Mouse (Mus musculus) embryonic facial prominence, embryonic 12.5 days (tissue): ENCODE measurements around the gene Lelp1. TPM values are rescaled to one million over a fixed set of nuclear protein-coding genes. Genes with fewer than 3 reads are reported as not detected.

Experiments used
- ATAC-seq: fragments of 200-750 bp; cut with Nextera tagmentation; 2 replicates; pipeline ENCODE4 v1.8.0; 2017; ENCODE audit not compliant: insufficient number of reproducible peaks, insufficient read depth, low FRiP score, low TSS enrichment
- H3K27ac ChIP-seq: fragments of 300-500 bp; sonication (generic); 2 replicates; pipeline ENCODE4 v1.5.1; 2016; ENCODE audit warnings: mild to moderate bottlenecking
- H3K27me3 ChIP-seq: fragments of 300-500 bp; sonication (generic); 2 replicates; pipeline ENCODE4 v1.6.1; 2016; ENCODE audit warnings: mild to moderate bottlenecking, moderate library complexity
- H3K36me3 ChIP-seq: fragments of 300-500 bp; sonication (generic); 2 replicates; pipeline ENCODE4 v1.6.1; 2016; ENCODE audit warnings: mild to moderate bottlenecking
- H3K4me1 ChIP-seq: fragments of 300-500 bp; sonication (generic); 2 replicates; pipeline ENCODE4 v1.6.1; 2016
- H3K4me2 ChIP-seq: fragments of 300-500 bp; sonication (generic); replicated peaks from 2 replicates; pipeline ENCODE4 v1.6.1; 2016; ENCODE audit warnings: mild to moderate bottlenecking, moderate library complexity
- H3K4me3 ChIP-seq: fragments of 300-500 bp; sonication (generic); 2 replicates; pipeline ENCODE4 v1.5.1; 2016; ENCODE audit warnings: mild to moderate bottlenecking
- H3K9ac ChIP-seq: fragments of 300-500 bp; sonication (generic); 2 replicates; pipeline ENCODE4 v1.6.1; 2016; ENCODE audit warnings: mild to moderate bottlenecking, moderate library complexity
- H3K9me3 ChIP-seq: fragments of 300-500 bp; sonication (generic); 2 replicates; pipeline ENCODE4 v1.6.1; 2016; ENCODE audit warnings: mild to moderate bottlenecking, moderate library complexity
- WGBS: fragments of 180-500 bp; shearing (Covaris S2); methylation state at CpG from one replicate; pipeline ENCODE4 v1.1.7; 2016; 5-methylcytosine and 5-hydroxymethylcytosine counted together
- polyA plus RNA-seq: library from polyadenylated mRNA; unstranded; fragments of >200 nt; fragmentation: Nextera tagmentation; extraction: Ambion mirVana; gene quantifications from 2 replicates; pipeline ENCODE4 v1.2.1, GENCODE M21; 2016

The Lelp1 gene
- not detected in 2 replicates for polyA plus RNA-seq

- Histone ChIP-seq H3K4me1 (no peaks in the 10 kb centered on the region), H3K36me3 (no peaks in the 10 kb centered on the region), H3K4me3 (no peak within 1 kb of the TSS), H3K27me3 (no peaks in the 10 kb centered on the region), H3K4me2 (no peak within 1 kb of the TSS), H3K9ac (no peak within 1 kb of the TSS), H3K9me3 (no peaks in the 10 kb centered on the region), H3K27ac (no peak within 1 kb of the TSS)
- ATAC-seq: no peak
- 80% methylated on average over 1 of the region's 1 CpGs for WGBS
Measured at GRCm38 (mm10) chr3:92142644-92143043, at the start of gene Lelp1. TSS of gene Lelp1 (minus strand) at chr3:92142744.

- no peaks in the 10 kb centered on the region for H3K4me1 ChIP-seq
- no peaks in the 10 kb centered on the region for H3K36me3 ChIP-seq
- no peaks in the 10 kb centered on the region for H3K9me3 ChIP-seq
- H3K4me2 ChIP-seq: no peak overlapping the region
- no peak overlapping the region for H3K4me3 ChIP-seq
- WGBS: 63% methylated on average over 1 of the region's 1 CpGs
- no peak overlapping the region for H3K27ac ChIP-seq
- H3K9ac ChIP-seq: no peak overlapping the region
- no peaks in the 10 kb centered on the region for H3K27me3 ChIP-seq
- no peak for ATAC-seq
Measured at GRCm38 (mm10) chr3:92176880-92177279, 34.3 kb upstream of the Lelp1 start.

DNA sequence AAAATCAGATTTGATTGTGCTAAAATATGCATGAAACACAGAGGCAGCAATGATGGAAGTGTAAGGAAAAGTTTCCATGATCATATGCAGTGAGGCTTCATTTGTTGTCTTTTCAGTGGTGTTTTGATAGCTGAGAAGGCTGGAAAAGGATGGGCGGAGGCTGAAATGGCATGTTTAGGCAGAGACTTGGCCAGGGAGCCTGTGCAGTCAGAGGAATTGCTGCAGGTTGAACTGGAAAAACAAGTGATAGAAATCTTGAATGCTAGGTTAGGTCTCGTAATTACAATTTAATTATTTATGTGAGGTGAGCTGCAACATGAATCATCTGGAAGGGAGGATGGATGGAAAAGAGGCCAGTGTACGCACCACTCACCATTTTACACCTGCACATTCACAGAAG lies 27.3 kb upstream of the Lelp1 start:
- Histone ChIP-seq H3K4me2 (no peak overlapping the region), H3K36me3 (no peaks in the 10 kb centered on the region), H3K9me3 (no peaks in the 10 kb centered on the region), H3K4me3 (no peak overlapping the region), H3K27ac (no peak overlapping the region), H3K9ac (no peak overlapping the region), H3K27me3 (no peaks in the 10 kb centered on the region), H3K4me1 (no peaks in the 10 kb centered on the region)
- no peak for ATAC-seq
- WGBS: 81% methylated on average over 3 of the region's 3 CpGs

- ATAC-seq: no peak
- H3K4me2 ChIP-seq: no peak overlapping the region
- no peak overlapping the region for H3K4me3 ChIP-seq
- H3K9ac ChIP-seq: no peak overlapping the region
- no peak overlapping the region for H3K27ac ChIP-seq
- H3K36me3 ChIP-seq: no peaks in the 10 kb centered on the region
- H3K27me3 ChIP-seq: no peaks in the 10 kb centered on the region
- H3K9me3 ChIP-seq: no peaks in the 10 kb centered on the region
- H3K4me1 ChIP-seq: no peaks in the 10 kb centered on the region
Measured at GRCm38 (mm10) chr3:92153322-92153721, 10.8 kb upstream of the Lelp1 start.

GRCm38 (mm10) chr3:92150631-92151277 lies 8.2 kb upstream of the Lelp1 start:
- H3K4me1 ChIP-seq: no peaks in the 10 kb centered on the region
- no peak overlapping the region for H3K27ac ChIP-seq
- H3K4me2 ChIP-seq: no peak overlapping the region
- no peaks in the 10 kb centered on the region for H3K27me3 ChIP-seq
- no peak for ATAC-seq
- H3K9ac ChIP-seq: no peak overlapping the region
- no peaks in the 10 kb centered on the region for H3K9me3 ChIP-seq
- H3K4me3 ChIP-seq: no peak overlapping the region
- WGBS: 21% methylated on average over 8 of the region's 8 CpGs
- no peaks in the 10 kb centered on the region for H3K36me3 ChIP-seq

- no peaks in the 10 kb centered on the region for H3K27me3 ChIP-seq
Measured at GRCm38 (mm10) chr3:92147913-92148312, 5.4 kb upstream of the Lelp1 start.

DNA sequence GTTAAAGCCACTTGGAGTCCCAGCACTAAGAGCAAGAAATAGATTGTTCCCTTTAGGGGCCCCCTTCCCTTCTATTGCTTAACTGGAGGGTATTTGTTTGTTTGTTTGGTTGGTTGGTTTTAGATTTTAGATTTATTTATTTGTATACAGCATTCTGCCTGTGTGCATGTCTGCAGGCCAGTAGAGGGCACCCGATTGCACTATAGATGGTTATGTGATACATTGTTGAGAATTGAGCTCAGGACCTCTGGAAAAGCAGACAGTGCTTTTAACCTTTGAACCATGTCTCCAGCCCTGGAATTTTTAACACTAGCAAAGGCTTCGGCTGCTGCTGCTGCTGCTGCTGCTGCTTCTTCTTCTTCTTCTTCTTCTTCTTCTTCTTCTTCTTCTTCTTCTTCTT lies 4.9 kb upstream of the Lelp1 start:
- H3K4me3 ChIP-seq: no peak overlapping the region
- no peak for ATAC-seq
- H3K27me3 ChIP-seq: no peaks in the 10 kb centered on the region
- H3K36me3 ChIP-seq: no peaks in the 10 kb centered on the region
- 23% methylated on average over 2 of the region's 2 CpGs for WGBS
- no peaks in the 10 kb centered on the region for H3K4me1 ChIP-seq
- no peak overlapping the region for H3K27ac ChIP-seq
- no peaks in the 10 kb centered on the region for H3K9me3 ChIP-seq
- H3K9ac ChIP-seq: no peak overlapping the region
- no peak overlapping the region for H3K4me2 ChIP-seq

More at GRCm38 (mm10) chr3:92147913-92148312, 5.4 kb upstream of the Lelp1 start:
- H3K27ac ChIP-seq: no peak overlapping the region
- H3K36me3 ChIP-seq: no peaks in the 10 kb centered on the region
- no peak overlapping the region for H3K4me2 ChIP-seq
- no peak overlapping the region for H3K4me3 ChIP-seq
- ATAC-seq: no peak
- H3K9ac ChIP-seq: no peak overlapping the region
- WGBS: 80% methylated on average over 5 of the region's 5 CpGs
- H3K9me3 ChIP-seq: no peaks in the 10 kb centered on the region
- H3K4me1 ChIP-seq: no peaks in the 10 kb centered on the region

DNA sequence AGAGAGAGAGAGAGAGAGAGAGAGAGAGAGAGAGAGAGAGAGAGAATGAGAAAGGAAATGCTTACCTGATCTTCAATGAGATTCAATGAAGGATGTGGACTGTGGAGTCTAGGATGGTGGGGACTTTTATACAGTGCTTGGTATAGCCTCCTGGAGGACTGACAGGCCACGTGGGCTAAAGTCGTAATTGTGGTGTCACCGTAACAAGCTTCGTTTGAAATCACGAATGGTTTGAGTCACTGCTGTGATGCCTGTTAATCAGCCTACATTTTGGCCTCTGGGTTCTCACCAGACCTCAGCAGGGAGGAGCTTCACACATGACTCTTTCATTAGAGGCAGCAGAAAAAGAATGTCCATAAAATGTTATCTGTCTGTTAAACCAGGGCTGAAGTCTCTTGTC lies 18.7 kb downstream of the Lelp1 start, which contains the start of gene Prr9:
TSS of gene Prr9 (minus strand) at position 101 of the 400 bp plus-strand sequence.
- WGBS: 83% methylated on average over 5 of the region's 5 CpGs
- Histone ChIP-seq H3K9me3 (no peaks in the 10 kb centered on the region), H3K27ac (no peak within 1 kb of the TSS), H3K4me3 (no peak within 1 kb of the TSS), H3K4me1 (no peaks in the 10 kb centered on the region), H3K27me3 (no peaks in the 10 kb centered on the region), H3K4me2 (no peak within 1 kb of the TSS), H3K36me3 (no peaks in the 10 kb centered on the region), H3K9ac (no peak within 1 kb of the TSS)
- ATAC-seq: no peak

GRCm38 (mm10) chr3:92120902-92121301 lies 21.6 kb downstream of the Lelp1 start:
- Histone ChIP-seq H3K9me3 (no peaks in the 10 kb centered on the region), H3K4me2 (no peak overlapping the region), H3K4me3 (no peak overlapping the region), H3K27me3 (no peaks in the 10 kb centered on the region), H3K9ac (no peak overlapping the region), H3K4me1 (no peaks in the 10 kb centered on the region), H3K36me3 (no peaks in the 10 kb centered on the region), H3K27ac (no peak overlapping the region)
- WGBS: 77% methylated on average over 3 of the region's 3 CpGs
- ATAC-seq: no peak

- Histone ChIP-seq H3K4me1 (no peaks in the 10 kb centered on the region), H3K9me3 (no peaks in the 10 kb centered on the region), H3K27ac (no peak overlapping the region), H3K4me3 (no peak overlapping the region), H3K36me3 (no peaks in the 10 kb centered on the region), H3K9ac (no peak overlapping the region), H3K27me3 (no peaks in the 10 kb centered on the region), H3K4me2 (no peak overlapping the region)
- ATAC-seq: no peak
- 40% methylated on average over 3 of the region's 3 CpGs for WGBS
Measured at GRCm38 (mm10) chr3:92117930-92118329, 24.6 kb downstream of the Lelp1 start.

GRCm38 (mm10) chr3:92111526-92111925 lies 31.0 kb downstream of the Lelp1 start:
- Histone ChIP-seq H3K4me1 (no peaks in the 10 kb centered on the region), H3K4me2 (no peak overlapping the region), H3K36me3 (no peaks in the 10 kb centered on the region), H3K4me3 (no peak overlapping the region), H3K27ac (no peak overlapping the region), H3K9ac (no peak overlapping the region), H3K9me3 (no peaks in the 10 kb centered on the region), H3K27me3 (no peaks in the 10 kb centered on the region)
- no peak for ATAC-seq

DNA sequence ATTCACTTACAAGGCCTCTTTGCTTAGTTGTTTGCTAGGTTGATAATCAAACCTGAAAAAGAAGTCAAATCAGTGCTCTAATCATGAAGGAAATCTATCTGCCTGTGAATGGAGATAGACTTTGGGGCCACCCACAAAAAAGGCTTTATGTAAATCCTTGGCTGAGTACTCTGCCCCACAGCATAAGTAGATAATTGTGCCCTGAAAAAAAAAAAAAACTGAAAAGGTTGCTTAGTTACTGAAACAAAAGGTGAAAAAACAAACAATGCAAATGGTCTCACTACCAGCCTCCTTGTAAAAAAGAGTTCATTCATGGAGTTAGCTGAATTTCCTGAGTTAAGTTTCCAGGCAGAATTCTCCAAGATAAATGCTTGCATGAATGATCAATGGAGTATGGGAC lies 31.8 kb downstream of the Lelp1 start:
- H3K27me3 ChIP-seq: no peaks in the 10 kb centered on the region

DNA sequence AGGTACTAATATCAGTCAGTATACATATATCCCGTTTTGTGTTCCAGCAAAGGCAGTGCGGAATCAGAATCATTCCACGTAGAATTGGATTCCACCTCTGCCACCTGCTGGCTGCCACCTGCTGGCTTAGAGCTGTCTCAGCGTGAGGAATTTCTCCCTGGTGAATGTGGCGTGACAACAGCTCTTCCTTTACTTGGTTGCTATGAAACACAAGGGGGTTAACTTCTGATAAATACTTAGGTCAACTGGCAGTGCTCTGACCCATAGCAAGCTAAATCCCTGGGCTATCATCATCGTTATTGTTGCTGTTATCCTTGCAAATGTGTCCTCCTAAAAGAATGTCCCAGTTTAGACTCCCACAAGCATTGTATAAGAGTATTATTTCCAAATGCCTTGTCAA lies 36.0 kb downstream of the Lelp1 start:
- 16% methylated on average over 6 of the region's 6 CpGs for WGBS
- no peaks in the 10 kb centered on the region for H3K9me3 ChIP-seq
- no peak for ATAC-seq
- H3K4me1 ChIP-seq: no peaks in the 10 kb centered on the region
- H3K4me3 ChIP-seq: no peak overlapping the region
- H3K4me2 ChIP-seq: no peak overlapping the region
- no peaks in the 10 kb centered on the region for H3K36me3 ChIP-seq
- no peak overlapping the region for H3K9ac ChIP-seq
- H3K27me3 ChIP-seq: no peaks in the 10 kb centered on the region
- H3K27ac ChIP-seq: no peak overlapping the region

More for the DNA sequence above, 31.8 kb downstream of the Lelp1 start:
- Histone ChIP-seq H3K9me3 (no peaks in the 10 kb centered on the region), H3K4me1 (no peaks in the 10 kb centered on the region), H3K36me3 (no peaks in the 10 kb centered on the region), H3K4me3 (no peak overlapping the region), H3K9ac (no peak overlapping the region), H3K27ac (no peak overlapping the region), H3K4me2 (no peak overlapping the region)
- no peak for ATAC-seq
